Mouse (Mus musculus): ENCODE measurements at regions not wholly inside any gene's neighbourhood (a gene's known extent, or its start where the extent isn't known, plus 50 kb on each side); places are given as distances from the start of the nearest gene placed in this dataset.

DNA sequence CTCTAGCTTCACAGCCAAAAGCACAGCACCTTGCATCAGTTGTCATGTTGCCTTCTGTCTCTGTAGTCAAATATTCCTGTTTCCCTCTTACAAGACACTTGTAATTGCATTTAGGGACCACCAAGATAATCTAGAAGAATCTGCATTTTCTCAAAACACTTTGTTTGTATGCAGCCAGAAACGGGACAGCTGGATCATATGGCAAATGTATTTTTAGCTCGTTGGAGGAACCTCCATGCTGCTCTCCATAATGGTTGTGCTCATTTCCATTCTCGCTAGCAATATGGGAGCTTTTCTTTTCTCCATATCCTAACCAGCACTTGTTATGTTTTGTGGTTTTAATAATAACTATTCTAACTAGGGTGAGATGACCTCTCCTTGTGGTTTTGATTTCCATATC lies 313.3 kb upstream of the Vrk2 start:
- DNase-seq (ENCODE audit: extremely low spot score in 1 of 2, low spot score in 1 of 2): no peak

DNA sequence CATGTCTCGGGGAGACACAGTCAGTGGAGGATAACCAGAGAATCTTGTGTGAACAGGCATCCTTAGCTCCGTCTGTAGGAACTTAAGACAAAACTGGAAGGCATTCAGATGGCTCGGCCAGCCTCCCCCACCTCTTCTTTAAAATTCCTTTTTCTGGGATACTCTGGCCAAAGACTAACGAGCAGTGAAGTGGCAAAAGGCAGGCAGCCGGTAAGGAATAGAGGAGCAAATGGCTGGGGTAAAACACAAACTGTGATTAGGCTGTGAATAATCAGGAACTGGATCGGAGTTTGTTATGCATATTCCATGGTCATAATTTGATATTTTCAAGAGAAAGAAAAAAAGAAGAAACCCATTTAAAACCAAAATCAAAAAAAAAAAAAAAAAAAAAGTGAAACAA lies 287.8 kb upstream of the Vrk2 start:
- peak in 1 of 2 experiments; percentile 6 for DNase-seq (ENCODE audit: extremely low spot score in 1 of 2, low spot score in 1 of 2)
